Mouse (Mus musculus) erythroblast, adult 5-6 weeks (primary cell): ENCODE measurements around the gene Boc. TPM values are rescaled to one million over a fixed set of nuclear protein-coding genes. Genes with fewer than 3 reads are reported as not detected.
"Not testable (repeated sequence)": the region's sequence is repeated elsewhere in the genome, so short reads cannot be mapped to it uniquely, and the experiment has no call there.

ENCODE experiments used
- ATAC-seq: replicated peaks from 2 replicates; pipeline ENCODE4 v1.8.0; 2016; ENCODE audit warnings: moderate number of reproducible peaks, mild to moderate bottlenecking, moderate TSS enrichment, inconsistent platforms; ENCODE audit not compliant: poor library complexity, low FRiP score, severe bottlenecking
- total RNA-seq, 2 experiments: library from RNA; stranded (forward) in 1 of 2; stranded (reverse) in 1 of 2; fragments of 150-400 nt in 1 of 2; fragments of 200-764, 138-1000 nt in 1 of 2; gene quantifications; 2 replicates each; pipeline versions ENCODE4 v1.2.3 to v1.2.4; 2015 to 2017; ENCODE audit warnings: low replicate concordance in 2 of 2

The Boc gene
- total RNA-seq, 2 experiments from 2014 or later = not detected

DNA sequence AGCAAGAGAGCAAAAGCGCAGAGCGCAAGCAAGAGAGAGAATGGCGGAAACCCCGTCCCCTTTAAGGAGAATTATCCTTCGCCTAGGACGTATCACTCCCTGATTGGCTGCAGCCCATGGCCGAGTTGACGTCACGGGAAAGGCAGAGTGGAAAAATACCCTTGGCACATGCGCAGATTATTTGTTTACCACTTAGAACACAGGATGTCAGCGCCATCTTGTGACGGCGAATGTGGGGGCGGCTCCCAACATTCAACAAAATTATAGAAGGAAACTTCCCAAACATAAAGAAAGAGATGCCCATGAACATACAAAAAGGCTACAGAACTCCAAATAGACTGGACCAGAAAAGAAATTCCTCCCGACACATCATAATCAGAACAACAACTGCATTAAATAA lies 116.8 kb downstream of the Boc start:
- ATAC-seq = not testable (repeated sequence)

DNA sequence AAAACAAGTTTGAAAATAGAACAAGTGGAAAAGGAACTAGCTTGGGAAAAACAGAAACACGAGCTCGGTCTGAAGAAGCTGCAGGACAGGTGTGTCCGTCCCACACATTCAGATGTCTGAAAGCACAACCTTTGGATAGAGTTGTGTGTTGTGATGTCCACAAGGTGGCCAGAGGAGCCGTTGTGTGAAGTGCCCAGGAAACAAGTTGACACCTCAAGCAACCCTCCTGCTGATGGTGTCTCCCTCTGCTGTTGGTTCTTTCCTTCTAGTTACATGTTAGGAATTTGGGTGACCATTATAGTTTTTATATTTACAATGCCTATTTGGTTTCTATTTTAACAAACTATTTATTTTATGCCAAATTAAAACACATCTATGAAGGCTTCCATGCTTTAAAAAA lies 123.2 kb downstream of the Boc start:
- no peak for ATAC-seq

Other genes starting within 250 kb of the Boc start
- 0.19 and 1.0 TPM in 2 replicates for gene Sidt1, start 225.7 kb downstream of the Boc start, total RNA-seq (2015; ENCODE audit: low replicate concordance)
- gene Sidt1, start 225.7 kb downstream of the Boc start, total RNA-seq (2017; ENCODE audit: low replicate concordance) = not detected in 2 replicates
- 7.3 and 20.7 TPM in 2 replicates for gene Spice1, start 211.8 kb downstream of the Boc start, total RNA-seq (2015; ENCODE audit: low replicate concordance)
- gene Spice1, start 211.8 kb downstream of the Boc start, total RNA-seq (2017; ENCODE audit: low replicate concordance) = 31.2 and 35.4 TPM in 2 replicates
- not detected in 2 replicates for gene Cfap44, start 164.1 kb downstream of the Boc start, total RNA-seq (2015; ENCODE audit: low replicate concordance)
- not detected in 2 replicates for gene Cfap44, start 164.1 kb downstream of the Boc start, total RNA-seq (2017; ENCODE audit: low replicate concordance)
- gene Nepro, start 165.4 kb upstream of the Boc start, total RNA-seq (2015; ENCODE audit: low replicate concordance) = 0.96 and 1.7 TPM in 2 replicates
- 2.4 and 4.6 TPM in 2 replicates for gene Nepro, start 165.4 kb upstream of the Boc start, total RNA-seq (2017; ENCODE audit: low replicate concordance)
- 1.7 and 5.6 TPM in 2 replicates for gene Gtpbp8, start 187.5 kb upstream of the Boc start, total RNA-seq (2015; ENCODE audit: low replicate concordance)
- gene Gtpbp8, start 187.5 kb upstream of the Boc start, total RNA-seq (2017; ENCODE audit: low replicate concordance) = 0.98 and 3.5 TPM in 2 replicates
- gene Cd200r1, start 206.8 kb upstream of the Boc start, total RNA-seq (2015; ENCODE audit: low replicate concordance) = 4.8 and 8.2 TPM in 2 replicates
- gene Cd200r1, start 206.8 kb upstream of the Boc start, total RNA-seq (2017; ENCODE audit: low replicate concordance) = 1.5 and 4.5 TPM in 2 replicates